Mouse (Mus musculus): ENCODE results near the gene Mthfd1l.
"Not testable (repeated sequence)": the region's sequence is repeated elsewhere in the genome, so short reads cannot be mapped to it uniquely, and the experiment has no call there.

The Mthfd1l gene

DNA sequence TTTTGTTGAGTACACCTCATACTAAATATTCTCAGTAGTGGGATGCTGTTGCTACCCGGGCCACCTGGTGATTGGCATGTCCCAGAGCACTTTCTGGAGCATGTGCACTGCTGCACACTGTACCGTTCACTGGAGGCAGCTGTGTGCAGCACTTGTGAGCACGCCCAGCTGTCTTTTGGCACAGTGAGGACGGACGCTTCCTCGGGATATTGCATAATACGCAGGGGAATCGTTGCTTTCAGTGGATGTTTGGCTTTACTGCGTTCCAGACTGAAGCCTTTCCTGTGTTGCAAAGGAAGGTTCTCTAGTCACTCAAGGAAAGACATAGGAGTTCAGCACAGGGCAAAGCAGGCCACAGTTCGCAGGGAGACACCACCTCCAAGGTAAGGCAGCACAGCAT, 147.8 kb downstream of the Mthfd1l start:
- no peak for DNase-seq (ENCODE audit: low spot score)

DNA sequence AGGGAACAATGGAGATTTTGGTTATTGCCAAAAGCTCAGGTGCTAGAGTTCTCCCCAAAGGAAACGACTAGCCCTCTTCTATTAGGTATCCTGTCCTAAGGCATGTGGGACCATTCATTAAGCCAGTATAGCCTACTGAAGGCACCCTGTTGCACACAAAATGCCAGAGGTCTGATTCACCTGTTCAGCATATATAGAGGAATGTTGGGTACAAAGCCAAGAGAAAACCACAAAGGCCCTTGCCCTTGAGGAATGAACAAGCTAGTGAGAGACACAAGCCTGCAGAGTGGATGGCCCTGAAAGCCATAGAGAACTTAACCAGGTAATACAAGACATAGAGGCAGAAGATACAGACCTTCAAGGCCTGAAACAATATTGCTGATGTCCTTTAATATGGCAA, 148.3 kb downstream of the Mthfd1l start:
- DNase-seq (ENCODE audit: low spot score), result no peak

DNA sequence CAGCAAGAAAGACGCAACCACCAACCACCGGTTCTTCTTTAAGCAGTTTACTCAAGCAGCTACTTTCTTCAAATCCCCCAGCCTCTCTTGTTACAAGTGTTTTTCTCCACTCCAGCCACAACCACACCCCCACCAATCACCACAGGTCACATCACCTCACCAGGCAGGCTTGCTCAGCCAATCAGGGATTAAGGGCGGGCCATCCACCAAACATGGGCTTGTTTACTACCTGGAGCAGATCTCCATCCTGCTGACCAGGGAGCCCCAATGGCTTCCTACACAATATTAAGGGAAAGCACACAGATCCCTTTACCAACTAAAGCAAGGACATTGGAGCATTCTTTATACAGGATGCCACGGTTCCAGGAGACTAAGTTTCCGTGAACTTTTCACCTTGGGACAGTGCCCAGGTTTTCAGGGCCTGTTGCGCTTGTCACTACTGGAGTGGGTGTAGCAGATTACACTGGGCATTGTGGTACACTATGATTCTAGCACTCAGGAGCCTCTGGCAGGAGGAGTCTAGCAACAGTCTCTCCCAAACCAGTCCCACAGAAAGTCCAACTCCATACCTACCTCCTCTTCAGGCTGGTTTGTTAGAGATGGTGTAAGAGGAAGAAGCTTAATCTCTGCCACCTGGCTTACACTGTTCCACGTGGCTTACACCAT, 150.5 kb downstream of the Mthfd1l start:
- not testable (repeated sequence) for DNase-seq (ENCODE audit: low spot score)

DNA sequence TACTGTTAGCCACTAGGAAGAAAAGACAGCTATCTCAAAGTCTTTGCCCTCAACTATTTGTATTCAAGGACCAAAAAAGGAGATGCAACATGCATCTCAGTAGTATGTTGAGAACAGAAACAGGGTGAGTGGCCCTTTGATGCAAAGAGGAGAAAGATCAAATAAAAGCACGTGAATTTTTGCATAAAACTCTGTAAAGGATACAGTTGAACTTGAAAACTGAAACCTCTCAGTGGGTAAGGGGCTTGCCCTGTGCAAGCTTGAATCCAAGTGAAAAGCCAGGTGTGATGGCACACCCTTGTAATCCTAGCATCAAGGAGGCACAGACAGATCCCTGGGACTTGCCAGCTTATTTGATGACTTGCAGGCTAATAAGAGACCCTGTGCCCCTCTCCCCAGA, 151.2 kb downstream of the Mthfd1l start:
- no peak for DNase-seq (ENCODE audit: low spot score)

DNA sequence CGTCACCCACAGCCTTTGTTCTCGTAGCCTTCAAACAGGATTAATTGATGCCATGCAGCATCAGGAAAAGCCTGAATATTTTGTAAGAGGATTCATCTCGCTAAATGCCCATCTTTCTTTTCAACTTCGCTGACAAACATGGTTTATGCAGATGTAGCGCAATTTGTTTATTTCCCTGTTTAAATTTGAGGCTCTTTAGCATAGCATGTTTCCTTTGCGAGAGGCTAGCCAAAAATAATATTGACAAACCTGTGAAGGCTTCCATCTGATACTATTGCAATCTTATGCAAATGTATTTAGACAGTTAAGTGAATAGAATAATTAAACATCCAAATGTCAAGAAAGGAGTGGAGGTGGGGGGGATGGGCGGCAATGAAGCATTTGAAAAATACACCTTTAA, 152.3 kb downstream of the Mthfd1l start:
- no peak for DNase-seq (ENCODE audit: low spot score)

DNA sequence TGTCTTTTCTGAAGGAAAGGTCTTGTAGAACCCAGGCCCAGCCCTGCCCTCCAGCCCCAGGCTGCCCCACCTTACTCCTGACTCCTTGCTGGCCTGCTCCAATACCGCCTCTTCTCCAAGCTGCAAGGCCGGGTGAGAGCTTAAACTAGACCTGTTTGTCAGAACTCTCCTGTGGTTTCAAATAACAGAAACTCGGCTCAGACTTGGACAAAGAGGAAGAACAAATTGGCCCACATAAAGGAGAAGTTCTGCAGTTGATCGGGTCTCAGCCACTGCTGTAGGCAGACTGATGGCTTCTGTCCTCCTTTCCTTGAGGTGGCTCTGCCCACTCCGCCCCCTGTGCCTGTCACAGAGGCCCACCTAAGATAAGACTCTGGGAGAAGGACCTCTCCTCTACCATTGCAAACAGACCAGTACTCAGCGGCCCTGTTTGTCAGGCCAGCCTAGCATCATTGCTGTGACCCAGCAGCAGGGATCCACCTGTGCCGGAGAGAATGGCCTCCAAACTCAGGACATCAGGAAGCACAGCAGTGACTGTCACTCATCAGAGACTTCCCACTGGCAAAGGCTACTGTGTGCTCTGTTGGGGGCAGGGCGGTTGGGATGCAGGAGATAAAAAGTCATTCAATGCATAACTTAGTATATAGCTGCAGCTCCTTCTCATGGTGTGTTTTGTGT, 153.6 kb downstream of the Mthfd1l start:
- no peak for DNase-seq (ENCODE audit: low spot score)

DNA sequence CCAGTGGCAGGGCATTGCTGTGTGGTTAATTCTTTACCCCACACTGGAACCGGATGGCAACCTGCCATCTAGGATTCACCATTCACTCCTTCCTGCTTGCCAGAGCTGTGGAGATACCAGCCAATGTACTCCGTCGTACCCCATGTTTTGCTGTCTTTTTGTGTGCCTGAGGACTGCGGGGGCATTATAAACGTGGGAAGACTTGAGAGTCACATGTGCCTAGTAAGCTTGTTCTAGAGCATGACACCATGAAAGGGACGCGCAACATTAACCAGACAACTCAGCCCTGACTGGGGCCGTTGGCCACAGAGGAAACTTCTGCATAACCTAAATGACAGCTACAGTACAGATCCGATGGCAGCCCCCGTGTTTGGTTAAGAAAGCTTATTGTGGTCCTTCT, 155.5 kb downstream of the Mthfd1l start:
- DNase-seq (ENCODE audit: low spot score), result no peak

DNA sequence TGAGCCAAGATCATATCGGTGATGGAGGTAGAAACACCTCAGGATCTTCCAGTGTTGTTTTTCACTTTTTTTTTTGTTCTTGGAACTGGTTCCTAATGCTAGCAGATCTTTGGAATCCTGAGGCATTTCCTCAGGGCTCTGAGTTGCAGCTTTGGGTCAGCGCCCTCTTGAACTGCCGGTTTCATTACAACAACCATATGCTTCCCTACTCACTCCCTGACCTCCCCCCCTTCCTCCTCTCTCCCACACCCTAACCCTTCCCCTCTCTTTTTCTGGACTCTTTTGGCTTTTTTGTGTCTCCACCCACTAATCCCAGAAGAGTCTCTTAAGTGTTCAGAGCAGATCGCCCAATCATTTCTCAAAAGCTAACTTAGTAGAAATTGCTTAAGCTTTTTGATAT, 156.0 kb downstream of the Mthfd1l start:
- no peak for DNase-seq (ENCODE audit: low spot score)

DNA sequence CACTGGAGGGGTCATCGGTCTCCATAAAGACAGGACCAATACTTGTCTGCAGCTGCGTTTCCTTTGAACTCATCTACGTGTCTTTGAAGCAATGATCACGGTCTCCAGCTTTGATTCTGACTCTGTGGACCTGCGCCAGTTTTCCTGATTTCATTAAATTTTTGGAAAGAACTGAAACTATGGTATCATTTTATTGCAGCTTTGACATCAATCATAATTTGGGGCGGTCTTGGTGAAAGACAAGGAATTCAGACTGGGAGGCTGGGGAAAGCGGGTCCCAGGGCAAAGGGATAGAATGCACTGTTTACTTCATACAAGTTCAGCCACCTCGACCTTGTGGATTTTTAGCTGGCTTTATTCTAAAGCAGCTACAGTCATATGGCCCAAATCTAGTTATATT, 156.5 kb downstream of the Mthfd1l start:
- no peak for DNase-seq (ENCODE audit: low spot score)

DNA sequence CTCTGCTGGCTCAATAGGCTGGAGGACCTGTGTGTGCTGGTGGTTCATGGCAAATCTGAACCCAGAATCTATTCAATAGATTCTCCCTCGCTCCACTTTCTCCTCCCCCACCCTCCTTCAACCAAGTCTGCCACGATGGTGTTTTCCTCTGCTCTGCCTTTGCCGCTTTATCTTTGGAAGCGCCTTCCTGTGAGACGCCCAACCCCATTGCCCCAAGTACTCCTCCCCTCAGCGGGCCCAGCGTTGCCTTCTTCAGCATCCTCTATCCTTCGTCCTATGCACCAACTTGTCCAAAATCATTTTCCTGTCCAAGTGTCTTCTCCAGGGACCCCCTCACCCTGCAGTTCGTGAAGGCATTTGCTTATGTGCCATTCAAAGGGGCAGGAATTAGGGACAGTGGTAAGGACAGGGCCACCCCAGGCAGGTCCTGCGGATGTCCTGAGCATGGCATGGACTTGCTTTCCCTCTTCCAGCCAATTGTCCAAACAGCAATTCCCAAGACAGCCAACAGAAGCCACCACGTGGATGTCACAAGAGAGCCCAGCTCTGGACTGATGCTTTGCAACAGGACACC, 157.2 kb downstream of the Mthfd1l start:
- no peak for DNase-seq (ENCODE audit: low spot score)

DNA sequence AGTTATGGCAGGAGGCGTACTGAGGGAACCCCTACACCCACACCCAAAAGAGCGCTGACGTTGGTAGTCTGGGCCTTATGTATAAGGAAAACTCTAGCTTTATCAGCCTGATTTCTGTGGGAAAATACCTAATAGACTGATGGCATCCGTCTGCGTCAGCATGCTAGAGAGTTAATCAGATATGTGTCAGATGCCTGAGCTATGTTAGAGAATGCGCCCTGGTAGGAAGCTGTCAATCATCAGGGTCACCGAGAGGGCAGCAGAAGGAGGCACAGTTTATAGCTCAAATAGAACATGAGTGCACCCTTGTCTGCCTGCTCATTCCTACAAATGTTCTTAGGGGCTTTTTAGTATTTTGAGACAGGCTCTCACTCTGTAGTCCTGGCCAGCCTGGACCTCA, 159.8 kb downstream of the Mthfd1l start:
- no peak for DNase-seq (ENCODE audit: low spot score)

DNA sequence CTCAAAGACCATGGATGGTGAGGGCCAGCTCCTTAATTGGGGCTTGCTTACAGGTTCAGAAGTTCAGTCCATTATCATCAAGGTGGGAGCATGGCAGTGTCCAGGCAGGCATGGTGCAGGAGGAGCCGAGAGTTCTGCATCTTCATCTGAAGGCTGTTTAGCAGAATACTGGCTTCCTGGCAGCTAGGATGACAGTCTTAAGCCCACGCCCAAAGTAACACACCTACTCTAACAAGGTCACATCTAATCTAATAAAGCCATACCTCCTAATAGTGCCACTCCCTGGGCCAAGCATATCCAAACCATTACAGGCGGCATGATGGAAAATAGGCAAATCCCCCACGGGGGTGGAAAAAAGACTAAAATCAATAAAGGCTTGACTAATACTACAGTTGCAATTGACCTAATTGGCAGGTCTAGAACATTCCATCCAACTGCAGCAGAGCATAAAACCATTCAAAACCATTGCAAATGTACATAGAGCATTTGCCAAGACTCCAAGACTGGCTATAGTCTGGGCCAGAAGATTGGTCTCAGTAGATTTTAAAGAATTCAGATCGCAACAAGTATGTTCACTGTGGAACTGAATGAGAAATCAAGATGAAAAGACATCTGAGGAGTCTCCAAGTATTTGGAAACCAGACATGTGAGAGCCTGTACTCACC, 162.3 kb downstream of the Mthfd1l start:
- no peak for DNase-seq (ENCODE audit: low spot score)

DNA sequence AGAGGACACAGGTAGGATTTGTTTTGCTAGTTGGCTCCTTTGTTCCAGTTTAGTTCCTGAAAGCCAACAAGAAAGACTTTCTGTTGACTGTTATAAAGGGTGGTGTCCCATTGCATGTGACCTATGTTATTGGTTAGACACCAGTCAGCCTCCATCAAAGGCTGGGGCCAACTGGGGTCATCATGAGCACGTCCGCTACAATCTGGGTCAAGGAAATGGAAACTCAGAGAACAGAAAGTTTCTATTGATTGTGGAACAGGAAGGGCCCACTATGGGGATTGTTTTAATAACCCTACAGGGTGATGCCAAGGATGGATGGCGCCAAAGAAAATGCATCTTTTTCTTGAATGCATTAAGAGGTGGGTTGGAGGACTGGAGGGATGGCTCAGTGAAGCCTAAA, 166.6 kb downstream of the Mthfd1l start:
- no peak for DNase-seq (ENCODE audit: low spot score)

DNA sequence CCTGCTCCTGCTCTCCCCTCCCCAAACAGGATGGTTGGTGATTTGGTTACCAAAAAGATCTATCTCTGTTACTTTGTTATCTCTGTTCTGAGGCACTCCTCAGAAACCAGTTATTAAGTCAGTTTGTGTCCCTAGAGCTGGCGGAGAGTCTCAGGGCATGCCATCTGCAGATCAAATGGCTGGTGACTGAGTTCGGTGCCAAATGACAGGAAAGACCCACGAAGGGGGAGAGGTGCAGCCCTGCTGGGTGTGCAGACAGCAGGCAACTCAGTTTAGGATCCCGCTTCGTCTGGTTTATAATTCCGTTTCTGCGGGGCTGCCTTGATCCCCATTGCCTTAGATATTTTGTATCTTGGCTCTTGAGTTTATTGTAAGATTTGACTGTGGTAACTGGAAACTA, 168.8 kb downstream of the Mthfd1l start:
- no peak for DNase-seq (ENCODE audit: low spot score)

DNA sequence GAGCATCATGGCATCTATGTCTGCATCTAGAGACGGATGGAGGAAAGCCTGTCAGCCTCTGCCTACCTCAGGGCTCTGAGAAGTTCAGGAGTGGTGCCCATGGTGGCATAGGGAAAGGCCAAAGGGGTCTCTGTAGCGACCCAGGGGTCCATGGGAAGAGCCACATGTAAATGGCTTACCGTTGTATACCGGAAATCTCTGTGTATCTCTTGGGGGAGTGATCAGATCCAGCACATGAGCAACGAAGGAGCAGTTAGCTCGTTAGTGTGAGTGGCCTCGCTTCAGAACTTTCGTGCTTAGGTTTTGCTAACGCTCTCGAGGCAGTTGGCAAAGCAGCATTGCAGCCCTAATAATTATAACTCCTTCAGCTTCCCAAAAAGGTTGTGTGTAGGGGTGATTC, 169.9 kb downstream of the Mthfd1l start:
- no peak for DNase-seq (ENCODE audit: low spot score)

DNA sequence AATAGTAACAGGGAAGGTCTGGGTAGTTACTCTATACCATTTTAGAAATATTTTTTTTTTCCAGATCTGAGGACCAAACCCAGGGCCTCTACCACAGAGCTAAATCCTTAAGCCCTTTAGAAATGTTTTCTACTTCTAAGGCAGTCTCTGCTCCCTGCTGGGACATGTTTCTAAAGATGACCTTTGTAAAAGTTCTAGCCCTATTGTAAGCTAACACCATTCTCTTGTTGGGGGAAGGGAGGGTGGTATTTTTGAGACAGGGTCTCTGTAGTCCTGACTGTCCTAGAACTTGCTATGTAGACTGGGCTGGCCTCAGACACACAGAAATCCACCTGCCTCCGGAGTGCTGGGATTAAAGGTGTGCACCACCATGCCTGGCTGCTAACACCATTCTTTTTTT, 170.5 kb downstream of the Mthfd1l start:
- DNase-seq (ENCODE audit: low spot score), result no peak

DNA sequence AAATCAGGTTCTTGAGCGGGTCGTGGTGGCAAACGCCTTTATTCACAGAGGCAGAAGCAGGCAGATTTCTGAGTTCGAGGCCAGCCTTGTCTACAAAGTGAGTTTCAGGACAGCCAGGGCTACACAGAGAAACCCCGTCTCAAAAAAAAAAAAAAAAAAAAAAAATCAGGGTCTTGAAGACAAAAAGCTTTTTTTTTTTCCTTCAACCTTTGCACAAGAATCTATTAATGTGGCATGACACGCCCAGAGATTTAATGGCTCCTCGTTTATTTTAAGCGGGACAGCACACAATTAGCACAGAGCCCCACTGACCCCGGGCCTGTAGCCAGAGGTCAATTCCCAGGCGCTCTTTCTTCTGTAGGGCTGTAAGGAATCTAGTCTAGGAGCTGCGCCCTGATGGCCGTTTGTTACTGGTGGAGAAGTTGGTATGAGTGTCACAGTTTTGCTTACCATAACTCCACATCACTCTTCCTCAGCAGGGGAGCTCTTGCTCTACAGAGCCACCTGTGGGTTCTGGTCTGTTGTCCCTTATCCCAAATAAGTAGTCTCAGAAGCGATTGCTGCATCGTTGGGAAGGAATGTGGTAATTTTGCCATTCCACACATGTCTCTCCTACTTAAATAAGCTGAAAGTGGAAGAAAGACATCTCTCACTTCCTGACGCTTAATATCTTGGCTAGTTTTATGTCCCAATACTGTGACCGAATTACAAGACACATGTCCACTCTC, 172.3 kb downstream of the Mthfd1l start:
- DNase-seq (ENCODE audit: low spot score), result no peak

DNA sequence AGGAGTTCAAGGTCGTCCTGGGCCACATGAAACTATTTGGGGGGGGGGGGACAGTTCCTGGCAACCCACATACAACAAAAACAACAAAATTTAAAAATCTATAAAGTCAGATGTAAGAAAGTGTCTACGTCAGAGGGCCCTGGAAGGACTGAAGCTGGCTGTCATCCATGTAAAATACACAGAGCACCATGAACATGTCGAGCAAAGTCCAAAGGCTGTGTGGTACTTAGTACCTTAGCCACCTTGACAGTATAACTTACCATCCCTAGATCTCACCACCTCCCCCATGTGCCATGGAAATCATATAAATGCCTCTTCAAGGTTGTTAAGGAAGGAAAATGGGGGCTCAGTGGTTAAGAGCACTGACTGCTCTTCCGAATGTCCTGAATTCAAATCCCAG, 174.0 kb downstream of the Mthfd1l start:
- DNase-seq (ENCODE audit: low spot score), result no peak

DNA sequence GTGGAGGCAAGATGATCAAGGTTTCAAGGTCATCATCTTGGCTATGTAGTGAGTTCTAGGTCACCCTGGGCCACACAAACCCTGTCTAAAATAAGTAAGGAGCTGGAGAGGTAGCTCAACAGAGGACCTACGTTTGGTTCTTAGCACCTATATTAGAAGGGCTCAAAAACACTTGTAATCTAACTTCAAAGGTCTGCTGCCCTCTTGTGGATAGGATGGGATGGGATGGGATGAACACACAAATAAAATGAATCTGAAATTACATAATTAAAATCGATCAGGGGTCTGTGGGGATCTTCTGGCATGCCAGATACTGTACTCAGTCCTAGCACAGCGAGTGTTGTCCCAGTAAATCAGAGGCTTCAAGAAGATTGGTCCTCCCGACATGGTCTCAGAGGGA, 178.2 kb downstream of the Mthfd1l start:
- no peak for DNase-seq (ENCODE audit: low spot score)

DNA sequence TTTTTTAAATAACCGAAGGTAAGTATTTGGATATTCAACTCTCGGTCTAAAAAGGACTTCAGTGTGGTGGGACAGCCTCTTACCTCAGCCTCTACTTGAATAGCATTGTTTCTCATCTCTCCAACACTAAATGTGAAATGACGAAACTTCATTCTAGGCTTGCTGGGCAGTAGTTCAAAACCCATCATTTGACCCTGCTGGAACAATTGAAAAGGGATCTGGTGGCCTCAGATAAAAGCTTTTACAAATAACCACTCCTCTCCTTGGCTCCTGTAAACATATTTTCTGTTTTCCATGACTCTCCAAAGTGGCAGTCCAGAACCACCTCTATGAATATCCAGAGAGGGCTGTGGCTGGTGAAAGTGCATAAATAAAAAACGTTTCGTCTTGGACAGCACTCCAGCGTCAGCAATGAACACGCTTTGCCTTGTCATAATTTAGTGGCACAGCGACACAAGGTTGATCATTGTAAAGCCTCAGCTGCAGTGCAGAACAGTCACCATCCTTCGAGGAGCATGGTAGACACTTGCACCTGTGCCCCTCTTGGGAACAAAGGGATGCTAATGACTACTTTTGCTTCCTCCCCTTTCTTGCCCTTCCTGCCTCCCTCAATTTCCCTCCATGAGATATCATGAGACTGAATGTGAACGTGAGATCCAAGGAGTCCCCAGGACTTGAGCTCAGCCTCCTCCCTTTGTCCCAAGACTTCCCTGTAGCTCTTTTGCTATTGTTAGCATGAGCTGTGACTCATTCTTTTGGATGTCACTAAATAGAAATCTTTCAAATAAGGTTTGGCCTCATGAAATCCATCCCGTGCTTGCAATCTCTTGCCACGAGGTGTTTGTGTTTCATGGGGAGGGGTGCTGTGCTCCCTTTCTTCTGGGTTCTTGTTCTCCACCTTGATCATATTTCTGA, 179.2 kb downstream of the Mthfd1l start:
- no peak for DNase-seq (ENCODE audit: low spot score)

DNA sequence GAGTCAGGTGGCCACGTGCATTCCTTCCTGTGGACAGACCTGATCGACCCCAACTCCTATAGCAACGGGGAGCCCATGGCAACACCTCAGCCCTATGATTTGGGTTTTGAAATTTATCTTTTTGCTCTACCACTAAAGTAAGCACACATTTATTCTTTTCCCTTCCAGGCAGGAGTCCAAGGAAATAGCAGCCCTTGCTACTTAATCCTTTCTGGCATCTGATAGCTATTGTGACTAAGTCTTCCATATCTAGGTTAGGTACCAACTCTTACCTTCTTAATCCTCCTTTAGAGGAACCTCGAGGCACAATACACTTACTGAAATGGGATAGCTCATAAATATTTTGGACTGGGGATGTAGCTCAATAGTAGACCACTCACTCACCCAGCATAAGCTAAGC, 180.1 kb downstream of the Mthfd1l start:
- DNase-seq (ENCODE audit: low spot score), result no peak

DNA sequence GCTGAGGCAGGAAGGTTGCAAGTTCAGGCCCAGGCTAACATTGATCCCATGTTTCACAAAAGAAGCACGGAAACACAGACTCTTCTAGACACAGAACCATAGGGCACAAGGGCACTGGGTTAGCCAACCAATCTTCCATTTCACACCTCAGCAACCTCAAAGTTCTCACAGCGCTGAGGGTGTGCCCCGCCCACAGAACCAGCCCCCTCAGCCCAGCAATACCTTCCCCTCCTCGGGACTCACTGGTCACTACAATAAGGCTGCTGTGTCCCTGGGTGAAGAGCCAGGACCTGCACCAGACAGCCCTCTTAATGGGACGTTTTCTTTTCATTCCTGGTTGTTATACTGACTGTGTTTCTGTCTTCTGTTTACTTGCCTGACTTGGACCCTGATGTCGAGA, 181.1 kb downstream of the Mthfd1l start:
- no peak for DNase-seq (ENCODE audit: low spot score)
